Mouse (Mus musculus): ENCODE measurements at regions not wholly inside any gene's neighbourhood (a gene's known extent, or its start where the extent isn't known, plus 50 kb on each side); places are given as distances from the start of the nearest gene placed in this dataset.

DNA sequence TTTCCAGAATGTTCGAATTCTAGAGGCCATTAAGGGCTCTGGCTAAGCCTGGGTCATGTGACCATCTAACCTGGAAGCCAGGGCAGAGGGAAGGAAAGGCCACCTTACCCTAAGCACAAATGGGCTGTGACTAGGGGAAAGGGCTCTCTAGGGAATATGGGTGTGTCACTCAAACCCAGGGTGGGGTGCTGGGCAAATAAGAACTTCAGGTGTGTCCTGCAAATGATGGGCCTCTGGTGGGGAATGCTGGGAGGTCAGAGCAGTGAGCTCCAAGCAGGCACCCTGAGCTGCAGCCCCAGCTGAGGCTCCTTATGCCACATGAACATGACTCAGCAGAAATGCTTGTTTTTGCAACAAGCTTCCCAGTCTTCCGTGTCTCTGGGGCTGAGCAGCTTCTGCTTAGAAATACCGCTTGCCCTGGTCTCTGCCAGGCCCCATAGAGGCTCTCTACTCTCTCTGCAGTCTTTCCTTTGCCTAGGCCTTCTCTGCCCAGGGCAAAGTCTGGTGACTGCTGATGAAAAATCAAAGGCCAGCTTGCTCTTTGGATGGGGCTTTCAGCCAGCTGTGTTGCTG is 68.6 kb upstream of the Cpeb4 start:
- TF ChIP-seq CTCF (IDR thresholded peaks at IDR 0.05; ENCODE audit: insufficient read depth, low read length) (no peak), POLR2A (IDR thresholded peaks at IDR 0.05; ENCODE audit: borderline replicate concordance, extremely low read depth, low read depth, low read length) (no peak)
